Mouse (Mus musculus): ENCODE results near the gene Nfic.

The Nfic gene

GRCm38 (mm10) chr10:81356991-81357844 is 98.2 kb downstream of the Nfic start, which contains the start of gene Mfsd12:
TSS of gene Mfsd12 (plus strand) at chr10:81357491.
- peak; percentile 87 for DNase-seq (ENCODE audit: low spot score)

GRCm38 (mm10) chr10:81356352-81356990 is 99.0 kb downstream of the Nfic start:
- no peak for DNase-seq (ENCODE audit: low spot score)

GRCm38 (mm10) chr10:81355533-81355932 is 99.9 kb downstream of the Nfic start:
- no peak for DNase-seq (ENCODE audit: low spot score)

GRCm38 (mm10) chr10:81354738-81355477 is 100.5 kb downstream of the Nfic start:
- no peak for DNase-seq (ENCODE audit: low spot score)

DNA sequence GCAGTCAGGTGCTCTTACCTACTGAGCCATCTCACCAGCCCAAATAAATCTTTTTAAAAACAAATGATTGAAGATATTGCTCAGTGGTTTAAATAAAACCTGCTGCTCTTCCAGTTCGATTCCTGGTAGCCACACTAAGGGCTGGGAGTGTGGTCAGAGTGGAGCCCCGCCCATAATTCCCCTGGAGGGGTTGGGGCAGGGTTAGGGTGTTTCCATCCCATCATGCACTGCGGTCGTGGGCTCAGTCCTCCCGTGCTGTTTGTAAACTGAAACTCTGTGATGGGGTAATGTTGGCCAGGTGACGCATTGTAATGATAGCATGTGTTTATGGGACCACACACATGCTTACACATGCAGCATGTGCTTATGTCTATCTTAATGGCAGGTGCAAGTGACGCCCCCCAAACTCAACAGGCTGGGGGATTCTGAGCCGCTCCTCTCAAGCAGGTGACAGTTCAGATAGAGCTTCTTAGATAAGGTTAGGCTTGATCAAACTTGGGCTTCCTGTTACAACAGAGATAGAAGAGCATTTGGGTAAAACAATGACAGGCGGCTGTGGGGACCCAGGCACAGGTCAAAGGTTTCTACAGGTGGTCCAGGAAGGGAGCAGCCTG is 103.7 kb downstream of the Nfic start:
- peak; percentile 66 for DNase-seq (ENCODE audit: low spot score)

GRCm38 (mm10) chr10:81350351-81351063 is 104.9 kb downstream of the Nfic start, which contains the start of gene Hmg20b:
TSS of gene Hmg20b (minus strand) at chr10:81350480.
- DNase-seq (ENCODE audit: low spot score) = peak; percentile 97

DNA sequence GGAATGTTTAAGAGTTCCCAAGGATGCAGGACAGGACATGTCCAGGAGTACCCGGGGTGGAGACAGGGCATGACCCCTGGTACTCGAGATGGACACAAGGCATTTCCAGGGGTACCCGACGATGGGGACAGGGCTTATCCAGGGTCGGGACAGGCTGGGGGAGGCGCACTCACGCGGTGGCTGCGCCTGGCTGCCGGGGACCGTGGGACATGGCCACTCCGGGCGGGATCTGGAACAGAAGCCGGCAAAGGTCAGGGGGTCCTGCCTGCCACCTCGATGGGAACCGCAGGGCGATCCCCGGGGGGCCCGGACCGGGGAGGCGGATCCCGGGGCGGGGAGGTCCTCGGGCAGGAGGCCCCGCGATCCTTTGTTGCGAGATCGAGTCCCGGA is 105.5 kb downstream of the Nfic start:
- no peak for DNase-seq (ENCODE audit: low spot score)

DNA sequence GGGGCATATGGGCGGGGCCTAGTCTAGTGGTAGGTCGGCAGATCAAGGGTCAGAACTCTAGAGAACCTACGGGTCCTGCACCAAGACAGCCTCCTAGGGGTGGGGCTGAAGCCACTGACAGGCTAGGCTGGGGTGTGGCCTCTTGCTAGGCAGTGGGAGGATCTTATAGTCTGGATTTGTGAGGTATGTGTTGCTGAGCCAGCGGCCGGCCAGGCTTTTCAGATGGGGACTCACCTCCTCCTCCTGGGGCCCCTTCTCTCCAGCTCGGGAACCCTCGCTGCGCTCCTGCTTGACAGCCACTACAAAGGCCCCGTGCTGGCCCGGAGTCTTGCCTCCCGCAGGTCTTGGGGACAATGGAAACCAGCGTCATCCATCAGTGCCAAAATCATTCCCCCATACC is 106.3 kb downstream of the Nfic start:
- DNase-seq (ENCODE audit: low spot score) = no peak

GRCm38 (mm10) chr10:81346453-81347067 is 108.9 kb downstream of the Nfic start:
- DNase-seq (ENCODE audit: low spot score) = no peak

Measured in spleen, adult 12 weeks (tissue).